Mouse (Mus musculus) kidney, adult 8-10 months (tissue): ENCODE measurements at regions not wholly inside any gene's neighbourhood (a gene's known extent, or its start where the extent isn't known, plus 50 kb on each side); places are given as distances from the start of the nearest gene placed in this dataset.
A peak's percentile ranks its signal among the peaks of the same experiment; 100 is the strongest.

Experiments
- DNase-seq, 2 experiments: peaks; one replicate each; pipeline ENCODE4 v3.0.0; 2022

- no peak for DNase-seq
These were observed 117.2 kb downstream of the Zfp36l2 start for GRCm38 (mm10) chr17:84070596-84070995.

GRCm38 (mm10) chr17:84067102-84067501, 120.6 kb downstream of the Zfp36l2 start:
- no peak for DNase-seq

- DNase-seq: no peak
These were observed 124.0 kb downstream of the Zfp36l2 start for GRCm38 (mm10) chr17:84063791-84064190.

GRCm38 (mm10) chr17:84061621-84062020, 126.1 kb downstream of the Zfp36l2 start:
- peak in 1 of 2 experiments; percentile 28 for DNase-seq

- DNase-seq: no peak
These were observed 131.3 kb downstream of the Zfp36l2 start for GRCm38 (mm10) chr17:84056469-84056868.

- no peak for DNase-seq
These were observed 135.3 kb downstream of the Zfp36l2 start for GRCm38 (mm10) chr17:84052437-84052836.

- DNase-seq: no peak
These were observed 136.5 kb downstream of the Zfp36l2 start for GRCm38 (mm10) chr17:84051212-84051611.

GRCm38 (mm10) chr17:84048533-84048932, 139.2 kb downstream of the Zfp36l2 start:
- DNase-seq: no peak

GRCm38 (mm10) chr17:84047520-84047919, 140.2 kb downstream of the Zfp36l2 start:
- DNase-seq: no peak

- no peak for DNase-seq
These were observed 141.9 kb downstream of the Zfp36l2 start for GRCm38 (mm10) chr17:84045812-84046211.

- peak; percentile 30 to 49 for DNase-seq
These were observed 143.2 kb downstream of the Zfp36l2 start for GRCm38 (mm10) chr17:84044472-84044936.

- DNase-seq: no peak
These were observed 144.6 kb downstream of the Zfp36l2 start for GRCm38 (mm10) chr17:84043102-84043501.

GRCm38 (mm10) chr17:84039444-84039843, 148.3 kb downstream of the Zfp36l2 start:
- no peak for DNase-seq

GRCm38 (mm10) chr17:84037580-84038304, 150.0 kb downstream of the Zfp36l2 start:
- peak; percentile 85 to 87 for DNase-seq

GRCm38 (mm10) chr17:84036056-84036455, 151.7 kb downstream of the Zfp36l2 start:
- DNase-seq: no peak

- no peak for DNase-seq
These were observed 152.9 kb downstream of the Zfp36l2 start for GRCm38 (mm10) chr17:84034801-84035200.

- DNase-seq: no peak
These were observed 155.3 kb downstream of the Zfp36l2 start for GRCm38 (mm10) chr17:84032441-84032840.

- no peak for DNase-seq
These were observed 155.9 kb downstream of the Zfp36l2 start for GRCm38 (mm10) chr17:84031833-84032232.

- DNase-seq: no peak
These were observed 156.4 kb downstream of the Zfp36l2 start for GRCm38 (mm10) chr17:84031381-84031780.

GRCm38 (mm10) chr17:84030699-84031098, 157.0 kb downstream of the Zfp36l2 start:
- DNase-seq: no peak

- peak; percentile 61 to 87 for DNase-seq
These were observed 159.4 kb downstream of the Zfp36l2 start for GRCm38 (mm10) chr17:84028157-84028970.

GRCm38 (mm10) chr17:84027275-84027674, 160.5 kb downstream of the Zfp36l2 start:
- no peak for DNase-seq

GRCm38 (mm10) chr17:84026110-84026509, 161.6 kb downstream of the Zfp36l2 start:
- DNase-seq: no peak

GRCm38 (mm10) chr17:84022358-84022757, 165.4 kb downstream of the Zfp36l2 start:
- no peak for DNase-seq
